Mouse (Mus musculus) neural tube, embryonic 11.5 days (tissue): ENCODE results near the gene Cacna1e. TPM values are rescaled to one million over a fixed set of nuclear protein-coding genes. Genes with fewer than 3 reads are reported as not detected.

Experiments
- ATAC-seq: fragments of 200-750 bp; cut with Nextera tagmentation; 2 replicates; pipeline ENCODE4 v1.8.0; 2017; ENCODE audit warnings: moderate number of reproducible peaks, mild to moderate bottlenecking, moderate TSS enrichment, moderate library complexity; ENCODE audit not compliant: insufficient read depth, low FRiP score, low TSS enrichment
- DNase-seq: peaks from one replicate; pipeline ENCODE4 v3.0.0-alpha.2; 2015; ENCODE audit warnings: low spot score
- H3K27ac ChIP-seq: fragments of 300-500 bp; sonication (generic); 2 replicates; pipeline ENCODE4 v1.5.1; 2014; ENCODE audit warnings: low read depth, mild to moderate bottlenecking, low read length
- H3K27me3 ChIP-seq: fragments of 300-500 bp; sonication (generic); 2 replicates; pipeline ENCODE4 v1.6.1; 2014; ENCODE audit warnings: mild to moderate bottlenecking, low read length, mixed read lengths; ENCODE audit not compliant: control insufficient read depth, insufficient read depth
- H3K36me3 ChIP-seq: fragments of 300-500 bp; sonication (generic); 2 replicates; pipeline ENCODE4 v1.6.1; 2014; ENCODE audit warnings: mild to moderate bottlenecking, low read length, moderate library complexity, mixed read lengths; ENCODE audit not compliant: control insufficient read depth, insufficient read depth
- H3K4me1 ChIP-seq: fragments of 300-500 bp; sonication (generic); 2 replicates; pipeline ENCODE4 v1.6.1; 2014; ENCODE audit warnings: low read length, mixed read lengths; ENCODE audit not compliant: control insufficient read depth, insufficient read depth
- H3K4me2 ChIP-seq: fragments of 300-500 bp; sonication (generic); 2 replicates; pipeline ENCODE4 v1.6.1; 2014; ENCODE audit warnings: low read depth, mild to moderate bottlenecking, moderate library complexity
- H3K4me3 ChIP-seq: fragments of 300-500 bp; sonication (generic); 2 replicates; pipeline ENCODE4 v1.5.1; 2014; ENCODE audit warnings: low read depth, low read length
- H3K9ac ChIP-seq: fragments of 300-500 bp; sonication (generic); 2 replicates; pipeline ENCODE4 v1.6.1; 2014; ENCODE audit warnings: mild to moderate bottlenecking, low read length
- H3K9me3 ChIP-seq: fragments of 300-500 bp; sonication (generic); 2 replicates; pipeline ENCODE4 v1.6.1; 2016; ENCODE audit warnings: low read length; ENCODE audit not compliant: control insufficient read depth
- WGBS: fragments of 180-500 bp; shearing (Covaris S2); extraction: QIAGEN DNeasy Blood & Tissue Kit; methylation state at CpG from one replicate; pipeline ENCODE4 v1.1.7; 2014; 5-methylcytosine and 5-hydroxymethylcytosine counted together
- polyA plus RNA-seq: library from polyadenylated mRNA; unstranded; fragments of >200 nt; fragmentation: Nextera tagmentation; extraction: Ambion mirVana; gene quantifications from 2 replicates; pipeline ENCODE4 v1.2.1, GENCODE M21; 2014

The Cacna1e gene
- polyA plus RNA-seq = 2.5 and 2.8 TPM in 2 replicates

GRCm38 (mm10) chr1:154884275-154885206 is at the start of gene Cacna1e:
Cacna1e (minus strand) TSS chr1:154884501.
- peak within 1 kb of the TSS; percentile 37 for H3K4me3 ChIP-seq
- H3K27me3 ChIP-seq = peaks cover 9% of the 10 kb centered on the region
- peak within 1 kb of the TSS; percentile 73 for H3K4me2 ChIP-seq
- 4% methylated on average over 31 of the region's 31 CpGs for WGBS
- H3K36me3 ChIP-seq = no peaks in the 10 kb centered on the region
- H3K9ac ChIP-seq = peak within 1 kb of the TSS; percentile 2
- peak; percentile 54 for DNase-seq
- no peaks in the 10 kb centered on the region for H3K9me3 ChIP-seq
- ATAC-seq = 0 out of 2 replicates have a peak, but pooled peaks have one; percentile 45
- H3K4me1 ChIP-seq = peaks cover 5% of the 10 kb centered on the region; the same call in 1 of the 2 replicates
- H3K27ac ChIP-seq = no peak within 1 kb of the TSS

GRCm38 (mm10) chr1:154918406-154918805 is 34.1 kb upstream of the Cacna1e start:
- no peaks in the 10 kb centered on the region for H3K27me3 ChIP-seq
- DNase-seq (no peak), ATAC-seq (no peak)
- no peaks in the 10 kb centered on the region for H3K4me1 ChIP-seq
- no peak overlapping the region for H3K9ac ChIP-seq
- no peak overlapping the region for H3K4me3 ChIP-seq
- H3K27ac ChIP-seq = no peak overlapping the region
- H3K4me2 ChIP-seq = no peak overlapping the region
- WGBS = 75% methylated on average over 2 of the region's 2 CpGs
- H3K9me3 ChIP-seq = no peaks in the 10 kb centered on the region
- H3K36me3 ChIP-seq = no peaks in the 10 kb centered on the region

GRCm38 (mm10) chr1:154917438-154917837 is 33.1 kb upstream of the Cacna1e start:
- H3K4me2 ChIP-seq = no peak overlapping the region
- H3K27me3 ChIP-seq = no peaks in the 10 kb centered on the region
- no peaks in the 10 kb centered on the region for H3K36me3 ChIP-seq
- no peak overlapping the region for H3K4me3 ChIP-seq
- no peak overlapping the region for H3K9ac ChIP-seq
- no peak overlapping the region for H3K27ac ChIP-seq
- no peaks in the 10 kb centered on the region for H3K9me3 ChIP-seq
- no peaks in the 10 kb centered on the region for H3K4me1 ChIP-seq
- WGBS = 73% methylated on average over 6 of the region's 6 CpGs
- ATAC-seq (no peak), DNase-seq (no peak)

- Histone ChIP-seq H3K36me3 (no peaks in the 10 kb centered on the region), H3K4me1 (no peaks in the 10 kb centered on the region), H3K9ac (no peak overlapping the region), H3K27me3 (no peaks in the 10 kb centered on the region), H3K27ac (no peak overlapping the region), H3K4me3 (no peak overlapping the region), H3K9me3 (no peaks in the 10 kb centered on the region), H3K4me2 (no peak overlapping the region)
- no peak for ATAC-seq
- 80% methylated on average over 2 of the region's 2 CpGs for WGBS
- no peak for DNase-seq
These were observed 25.3 kb upstream of the Cacna1e start for GRCm38 (mm10) chr1:154909554-154909953.

- WGBS = 83% methylated on average over 2 of the region's 2 CpGs
- H3K36me3 ChIP-seq = no peaks in the 10 kb centered on the region
- ATAC-seq = no peak
These were observed 13.1 kb upstream of the Cacna1e start for GRCm38 (mm10) chr1:154897390-154897789.

GRCm38 (mm10) chr1:154890244-154890643 is 5.9 kb upstream of the Cacna1e start:
- no peak overlapping the region for H3K27ac ChIP-seq
- no peak overlapping the region for H3K9ac ChIP-seq
- no peak overlapping the region for H3K4me2 ChIP-seq
- no peaks in the 10 kb centered on the region for H3K9me3 ChIP-seq
- H3K27me3 ChIP-seq = no peaks in the 10 kb centered on the region
- ATAC-seq (no peak), DNase-seq (no peak)
- H3K4me3 ChIP-seq = no peak overlapping the region
- H3K4me1 ChIP-seq = no peaks in the 10 kb centered on the region
- no peaks in the 10 kb centered on the region for H3K36me3 ChIP-seq
- 75% methylated on average over 5 of the region's 5 CpGs for WGBS

More at GRCm38 (mm10) chr1:154897390-154897789, 13.1 kb upstream of the Cacna1e start:
- H3K4me2 ChIP-seq = no peak overlapping the region
- H3K27me3 ChIP-seq = no peaks in the 10 kb centered on the region
- no peak overlapping the region for H3K9ac ChIP-seq
- no peak overlapping the region for H3K4me3 ChIP-seq
- no peaks in the 10 kb centered on the region for H3K9me3 ChIP-seq
- DNase-seq = no peak
- no peak overlapping the region for H3K27ac ChIP-seq
- no peaks in the 10 kb centered on the region for H3K4me1 ChIP-seq

GRCm38 (mm10) chr1:154888495-154888894 is 4.2 kb upstream of the Cacna1e start:
- ATAC-seq (no peak), DNase-seq (no peak)
- Histone ChIP-seq H3K9ac (no peak overlapping the region), H3K36me3 (no peaks in the 10 kb centered on the region), H3K4me1 (peaks cover 5% of the 10 kb centered on the region; the same call in 1 of the 2 replicates), H3K4me2 (no peak overlapping the region), H3K9me3 (no peaks in the 10 kb centered on the region), H3K27me3 (peaks cover 2% of the 10 kb centered on the region), H3K27ac (no peak overlapping the region), H3K4me3 (no peak overlapping the region)
- 89% methylated on average over 5 of the region's 5 CpGs for WGBS

GRCm38 (mm10) chr1:154888018-154888417 is 3.7 kb upstream of the Cacna1e start:
- WGBS = 81% methylated on average over 5 of the region's 5 CpGs
- Histone ChIP-seq H3K4me1 (peaks cover 5% of the 10 kb centered on the region; the same call in 1 of the 2 replicates), H3K9ac (no peak overlapping the region), H3K4me3 (no peak overlapping the region), H3K36me3 (no peaks in the 10 kb centered on the region), H3K27me3 (peaks cover 7% of the 10 kb centered on the region), H3K27ac (no peak overlapping the region), H3K4me2 (no peak overlapping the region), H3K9me3 (no peaks in the 10 kb centered on the region)
- DNase-seq (no peak), ATAC-seq (no peak)

GRCm38 (mm10) chr1:154887546-154887945 is 3.2 kb upstream of the Cacna1e start:
- no peak overlapping the region for H3K27ac ChIP-seq

More at GRCm38 (mm10) chr1:154887546-154887945, 3.2 kb upstream of the Cacna1e start:
- peaks cover 5% of the 10 kb centered on the region; the same call in 1 of the 2 replicates for H3K4me1 ChIP-seq
- no peak overlapping the region for H3K4me3 ChIP-seq
- peaks cover 9% of the 10 kb centered on the region for H3K27me3 ChIP-seq
- H3K9ac ChIP-seq = no peak overlapping the region
- ATAC-seq (no peak), DNase-seq (no peak)
- WGBS = 86% methylated on average over 3 of the region's 3 CpGs
- no peaks in the 10 kb centered on the region for H3K9me3 ChIP-seq
- H3K36me3 ChIP-seq = no peaks in the 10 kb centered on the region
- no peak overlapping the region for H3K4me2 ChIP-seq
